Mouse (Mus musculus): ENCODE data around the gene Prpf38b.

The Prpf38b gene

DNA sequence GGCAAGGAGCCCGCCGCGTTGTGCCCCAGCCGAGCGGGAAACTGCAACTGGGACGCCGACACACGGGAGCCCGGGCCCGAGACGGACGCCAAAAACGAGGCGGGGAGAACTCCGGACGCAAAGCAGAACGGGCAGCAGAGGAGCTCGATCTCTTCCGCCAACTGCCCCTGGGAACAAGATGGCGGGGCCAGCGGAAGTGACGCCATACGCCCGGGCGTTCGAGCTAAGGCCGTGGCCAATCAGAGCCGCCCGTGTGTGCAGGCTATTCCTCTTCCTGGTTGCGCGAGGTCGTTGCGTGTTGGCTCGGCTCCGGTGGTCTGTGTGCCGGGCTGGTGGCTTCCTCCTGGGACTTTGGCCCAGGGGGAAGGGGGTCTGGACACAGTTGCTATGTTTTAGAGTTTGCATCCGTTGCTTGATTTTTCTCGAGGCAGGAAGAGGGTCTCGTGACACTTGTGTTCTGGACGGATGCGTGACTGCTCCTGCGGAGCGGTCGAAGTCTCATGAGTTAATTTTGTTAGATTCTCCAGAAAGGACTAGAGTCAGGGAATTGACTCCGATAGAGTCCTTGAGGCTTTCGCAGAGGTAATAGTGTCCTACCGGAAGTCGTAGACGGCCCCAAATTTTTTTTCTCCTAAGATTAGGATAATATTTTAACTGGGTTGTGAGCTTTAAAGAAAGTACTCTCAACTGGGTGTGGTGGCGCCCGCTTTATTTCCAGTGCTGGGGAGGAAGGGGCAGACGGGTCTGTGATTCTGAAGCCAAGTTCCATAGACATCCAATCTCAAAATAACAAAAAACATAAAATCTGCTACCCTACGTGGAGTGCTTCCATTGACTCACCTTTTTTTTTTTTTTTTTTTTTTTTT, at the start of gene Prpf38b:
Gene Prpf38b, minus strand, starts transcription at position 180 of the 866 bp plus-strand sequence.
- peak; percentile 91 for ATAC-seq (ENCODE audit: insufficient number of reproducible peaks, low FRiP score, low TSS enrichment)

GRCm38 (mm10) chr3:108961226-108961625, 49.7 kb upstream of the Prpf38b start:
- peak; percentile 57 for ATAC-seq (ENCODE audit: insufficient number of reproducible peaks, low FRiP score, low TSS enrichment)

- ATAC-seq (ENCODE audit: insufficient number of reproducible peaks, low FRiP score, low TSS enrichment): no peak
Observed at GRCm38 (mm10) chr3:108959680-108960295, 48.3 kb upstream of the Prpf38b start.

DNA sequence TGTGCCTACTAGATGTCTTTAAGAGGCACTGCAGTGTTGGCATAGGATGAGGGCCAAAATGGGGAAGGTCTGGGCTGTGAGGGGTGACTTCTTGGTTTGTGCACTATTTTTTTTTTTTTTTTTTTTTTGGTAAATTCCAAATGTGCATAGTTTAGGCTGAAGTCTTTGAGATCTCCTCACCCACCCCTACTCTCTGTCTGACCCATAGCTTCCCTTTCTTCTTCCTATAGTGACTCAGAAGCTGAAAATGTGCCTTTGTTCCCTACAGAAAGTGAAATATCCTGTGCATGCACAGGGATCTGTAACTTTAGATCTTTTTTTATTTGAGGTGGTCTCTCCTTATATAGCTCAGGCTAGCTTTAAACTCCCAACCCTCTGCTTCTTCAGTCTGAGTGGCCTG, 46.4 kb upstream of the Prpf38b start:
- no peak for ATAC-seq (ENCODE audit: insufficient number of reproducible peaks, low FRiP score, low TSS enrichment)

DNA sequence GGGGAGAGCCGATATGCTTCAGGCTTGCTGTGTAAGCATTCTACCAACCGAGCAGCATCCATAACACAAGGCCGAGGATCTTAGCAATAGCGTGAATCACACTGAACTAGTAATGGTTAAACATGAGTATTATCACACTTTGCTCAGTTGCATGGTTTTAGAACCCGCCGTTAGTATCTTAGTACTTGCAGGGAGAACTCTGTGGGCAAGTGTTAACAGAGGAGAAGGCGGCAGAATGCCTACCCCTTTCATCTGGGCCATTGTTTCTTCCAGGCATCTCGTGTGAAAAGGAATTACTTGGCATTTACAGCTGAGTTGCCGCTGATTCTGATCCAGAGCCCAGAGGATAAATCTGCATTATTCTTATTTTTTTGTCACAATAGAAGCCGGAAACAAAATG, 29.5 kb upstream of the Prpf38b start:
- ATAC-seq (ENCODE audit: insufficient number of reproducible peaks, low FRiP score, low TSS enrichment): no peak

- peak; percentile 49 for ATAC-seq (ENCODE audit: insufficient number of reproducible peaks, low FRiP score, low TSS enrichment)
Observed at GRCm38 (mm10) chr3:108940001-108940633, 28.6 kb upstream of the Prpf38b start, which contains the start of gene Gm9857. Gene Gm9857 (minus strand): TSS chr3:108940445.

GRCm38 (mm10) chr3:108939573-108939972, 28.0 kb upstream of the Prpf38b start, which contains the start of gene Henmt1:
Gene Henmt1 (plus strand): TSS chr3:108939873.
- no peak for ATAC-seq (ENCODE audit: insufficient number of reproducible peaks, low FRiP score, low TSS enrichment)

DNA sequence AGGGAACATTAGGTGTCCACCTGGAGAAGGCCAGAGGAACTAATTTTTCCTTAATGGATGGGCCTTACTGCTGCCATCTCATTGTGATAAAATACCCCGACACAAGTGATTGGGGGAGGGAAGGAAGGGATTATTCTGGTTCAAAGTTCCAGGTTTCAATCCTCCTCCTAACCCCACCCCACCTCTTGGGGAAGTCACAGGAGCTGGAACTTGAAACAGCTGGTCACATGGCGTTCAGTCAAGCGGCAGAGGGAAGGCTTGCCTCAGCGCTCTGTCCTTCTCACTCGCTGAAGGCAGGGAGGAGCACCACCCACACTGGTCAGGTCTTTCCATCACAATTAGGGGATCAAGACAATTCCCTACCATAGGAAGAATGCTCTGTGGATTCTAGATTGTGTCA, 27.2 kb upstream of the Prpf38b start:
- ATAC-seq (ENCODE audit: insufficient number of reproducible peaks, low FRiP score, low TSS enrichment): no peak

- ATAC-seq (ENCODE audit: insufficient number of reproducible peaks, low FRiP score, low TSS enrichment): no peak
Observed at GRCm38 (mm10) chr3:108933557-108933956, 22.0 kb upstream of the Prpf38b start.

GRCm38 (mm10) chr3:108926308-108926707, 14.8 kb upstream of the Prpf38b start:
- no peak for ATAC-seq (ENCODE audit: insufficient number of reproducible peaks, low FRiP score, low TSS enrichment)

DNA sequence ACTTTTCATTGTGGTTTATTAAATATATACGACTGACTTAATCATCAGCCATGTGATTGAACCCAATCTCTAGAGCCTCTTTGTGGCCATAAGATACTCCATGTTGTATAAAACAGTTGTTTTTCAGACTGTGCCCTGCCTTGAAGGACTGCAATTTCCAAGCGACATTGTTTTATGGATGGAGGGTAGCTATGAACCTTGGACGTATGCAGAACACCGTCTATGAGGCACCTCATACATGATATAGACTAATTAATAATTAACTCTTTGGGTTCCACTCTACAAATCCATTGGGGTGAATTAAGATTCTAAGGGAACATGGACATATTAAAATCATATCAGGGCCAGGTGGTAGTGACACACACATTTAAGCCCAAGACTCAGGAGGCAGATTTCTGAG, 14.2 kb upstream of the Prpf38b start:
- ATAC-seq (ENCODE audit: insufficient number of reproducible peaks, low FRiP score, low TSS enrichment): no peak

- ATAC-seq (ENCODE audit: insufficient number of reproducible peaks, low FRiP score, low TSS enrichment): no peak
Observed at GRCm38 (mm10) chr3:108921822-108922221, 10.3 kb upstream of the Prpf38b start.

- ATAC-seq (ENCODE audit: insufficient number of reproducible peaks, low FRiP score, low TSS enrichment): no peak
Observed at GRCm38 (mm10) chr3:108920442-108921070, 9.0 kb upstream of the Prpf38b start.

- no peak for ATAC-seq (ENCODE audit: insufficient number of reproducible peaks, low FRiP score, low TSS enrichment)
Observed at GRCm38 (mm10) chr3:108918852-108919251, 7.3 kb upstream of the Prpf38b start.

GRCm38 (mm10) chr3:108917986-108918385, 6.5 kb upstream of the Prpf38b start:
- ATAC-seq (ENCODE audit: insufficient number of reproducible peaks, low FRiP score, low TSS enrichment): no peak

DNA sequence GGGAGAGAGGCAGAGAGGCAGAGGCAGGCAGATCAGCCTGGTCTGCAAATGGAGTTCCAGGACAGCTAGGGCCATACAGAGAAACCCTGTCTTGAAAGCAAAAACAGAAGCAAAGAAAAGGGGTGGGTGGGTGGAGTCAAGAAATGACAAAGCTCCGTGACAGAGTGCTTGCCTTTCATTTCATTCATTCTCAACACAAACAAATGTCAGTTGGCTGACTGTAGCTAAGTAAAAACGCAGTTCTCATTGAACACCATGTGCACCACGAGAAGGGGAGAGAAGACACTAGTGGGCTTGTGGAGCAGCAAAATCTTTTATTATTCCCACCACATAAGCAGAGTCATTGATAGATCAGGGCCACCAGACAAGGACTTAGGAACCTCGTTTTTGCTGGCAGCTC, 5.3 kb upstream of the Prpf38b start:
- no peak for ATAC-seq (ENCODE audit: insufficient number of reproducible peaks, low FRiP score, low TSS enrichment)

DNA sequence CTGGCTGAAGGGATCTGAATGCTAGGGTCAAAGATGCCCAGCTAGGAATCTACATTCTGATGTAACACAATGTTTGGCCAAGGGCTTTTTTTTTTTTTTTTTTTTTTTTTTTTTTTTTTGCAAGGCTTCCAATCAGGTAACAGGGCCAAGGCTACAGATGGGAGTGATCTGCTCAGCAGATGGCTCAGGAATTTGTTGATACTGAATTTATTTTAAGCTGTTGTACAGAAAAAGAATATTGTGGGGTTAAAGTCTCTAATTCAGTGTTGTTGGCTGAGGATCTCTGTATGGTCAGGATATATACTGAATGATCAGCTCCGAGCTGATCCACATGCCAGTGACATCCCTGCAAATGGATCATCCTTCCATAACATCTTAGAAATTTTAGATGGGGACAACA, 4.5 kb upstream of the Prpf38b start:
- peak; percentile 62 for ATAC-seq (ENCODE audit: insufficient number of reproducible peaks, low FRiP score, low TSS enrichment)

GRCm38 (mm10) chr3:108911081-108911547, 413 bp downstream of the Prpf38b start:
- peak; percentile 43 for ATAC-seq (ENCODE audit: insufficient number of reproducible peaks, low FRiP score, low TSS enrichment)

- ATAC-seq (ENCODE audit: insufficient number of reproducible peaks, low FRiP score, low TSS enrichment): peak; percentile 62
Observed at GRCm38 (mm10) chr3:108910303-108911080, 1.0 kb downstream of the Prpf38b start.

DNA sequence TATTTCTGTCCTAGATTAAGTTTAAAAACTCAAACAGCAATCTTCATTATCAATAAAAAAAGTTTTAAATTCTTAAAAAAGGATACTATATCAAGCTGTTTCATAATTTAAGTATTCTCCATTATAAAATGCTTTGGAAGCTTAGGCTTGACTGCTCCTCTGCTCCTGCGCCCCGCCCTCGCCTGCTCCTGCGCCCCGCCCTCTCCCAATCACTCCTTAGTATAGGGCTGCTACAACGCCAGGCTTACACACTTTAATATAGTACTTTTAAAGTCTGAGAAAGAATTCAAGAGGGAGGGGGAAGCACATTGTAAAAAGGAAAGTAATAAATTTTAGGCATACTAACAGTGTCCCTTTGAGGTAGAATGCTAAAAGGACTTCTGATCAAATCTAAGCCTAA, 8.6 kb downstream of the Prpf38b start:
- ATAC-seq (ENCODE audit: insufficient number of reproducible peaks, low FRiP score, low TSS enrichment): no peak
